Mouse (Mus musculus) regulatory T cell (primary cell): ENCODE data around the gene Hdhd5.

Experiments used
- in situ Hi-C: fragments of 300-600 bp; cut with MboI, MseI; formaldehyde crosslinking; loops from one replicate; pipeline ENCODE4 v1.15.1; 2025; ENCODE audit warnings: high pct_unique_total_duplicates

The Hdhd5 gene

DNA sequence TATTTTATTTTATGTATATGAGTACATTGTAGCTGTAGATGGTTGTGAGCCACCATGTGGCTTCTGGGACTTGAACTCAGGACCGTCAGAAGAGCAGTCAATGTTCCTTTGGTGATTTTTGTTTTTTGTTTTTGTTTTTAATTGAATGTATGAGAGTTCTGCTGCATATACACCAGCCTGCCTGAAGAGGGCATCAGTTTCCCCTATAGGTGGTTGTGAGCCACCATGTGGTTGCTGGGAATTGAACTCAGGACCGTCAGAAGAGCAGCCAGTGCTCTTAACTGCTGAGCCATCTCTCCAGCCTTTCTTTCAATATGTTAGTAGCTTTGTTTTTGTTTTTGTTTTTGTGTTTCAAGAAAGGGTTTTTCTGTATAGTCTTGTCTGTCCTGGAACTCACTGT lies 5.2 kb upstream of the Hdhd5 start:
- in situ Hi-C loops, result no loop called here

DNA sequence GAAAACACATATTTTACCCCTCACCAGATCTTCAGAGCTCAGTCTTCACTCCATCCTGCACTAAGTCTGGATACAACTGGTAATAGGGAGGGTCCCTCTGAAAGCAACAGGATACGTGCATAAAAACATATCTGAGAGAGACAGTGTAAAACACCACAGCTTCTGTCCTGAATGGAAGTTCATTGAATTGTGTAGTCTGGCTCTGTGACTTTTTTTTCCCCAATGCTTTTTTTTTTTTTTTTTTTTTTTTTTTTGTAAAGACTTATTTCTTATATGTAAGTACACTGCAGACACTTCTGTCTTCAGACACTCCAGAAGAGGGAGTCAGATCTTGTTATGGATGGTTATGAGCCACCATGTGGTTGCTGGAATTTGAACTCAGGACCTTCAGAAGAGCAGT lies 1.5 kb upstream of the Hdhd5 start:
- in situ Hi-C loops, result loop anchor here (5.0 kb wide), 1 partner anchor 40 kb away; the partner anchor contains the start of gene Tmem121b

DNA sequence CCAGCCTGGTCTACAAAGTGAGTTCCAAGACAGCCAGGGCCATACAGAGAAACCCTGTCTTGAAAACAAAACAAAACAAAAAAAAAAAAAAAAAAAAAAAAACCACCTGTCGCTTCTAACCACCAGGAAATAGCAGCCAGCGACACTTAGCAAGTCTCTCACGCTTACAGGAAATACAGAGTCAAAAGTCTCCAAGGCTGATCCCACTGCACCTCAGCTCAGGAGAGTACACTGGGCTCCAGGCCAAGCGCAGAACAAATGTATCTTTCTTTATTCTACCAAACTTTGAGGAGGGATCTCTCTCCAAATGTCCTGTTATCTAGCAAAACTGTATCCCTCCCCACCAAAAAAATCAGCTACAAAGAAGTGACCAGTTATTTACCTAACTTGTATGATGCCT lies 2.0 kb downstream of the Hdhd5 start:
- in situ Hi-C loops, result no loop called here

- in situ Hi-C loops, result no loop called here
Observed at GRCm38 (mm10) chr6:120524796-120525195, 6.3 kb downstream of the Hdhd5 start.

GRCm38 (mm10) chr6:120519647-120520046 lies 11.5 kb downstream of the Hdhd5 start:
- in situ Hi-C loops, result no loop called here

- in situ Hi-C loops, result no loop called here
Observed at GRCm38 (mm10) chr6:120517311-120517710, 13.8 kb downstream of the Hdhd5 start.

GRCm38 (mm10) chr6:120516879-120517278 lies 14.2 kb downstream of the Hdhd5 start:
- in situ Hi-C loops, result no loop called here

DNA sequence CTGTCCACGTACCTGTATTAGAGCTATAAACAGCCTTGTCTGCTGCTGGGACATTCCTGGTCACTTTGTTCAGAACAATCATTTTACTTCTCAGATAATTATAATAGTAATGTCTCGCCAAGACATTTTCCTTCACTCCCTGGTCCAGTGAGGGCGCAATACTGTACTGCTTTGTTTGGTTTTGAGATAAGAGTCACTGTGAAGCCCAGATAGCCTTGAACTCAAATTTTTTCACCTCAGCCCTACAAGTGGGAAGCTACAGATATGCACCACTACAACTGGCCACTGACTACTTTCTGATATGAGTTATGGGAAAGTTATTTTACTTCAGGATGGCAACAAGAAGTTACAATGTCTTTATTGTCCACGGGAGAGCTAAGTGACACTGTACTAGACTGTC lies 14.7 kb downstream of the Hdhd5 start:
- in situ Hi-C loops, result no loop called here

- in situ Hi-C loops, result no loop called here
Observed at GRCm38 (mm10) chr6:120511212-120511611, 19.9 kb downstream of the Hdhd5 start.

- in situ Hi-C loops, result no loop called here
Observed at GRCm38 (mm10) chr6:120510425-120510824, 20.7 kb downstream of the Hdhd5 start.

- in situ Hi-C loops, result no loop called here
Observed at GRCm38 (mm10) chr6:120509975-120510374, 21.1 kb downstream of the Hdhd5 start.

DNA sequence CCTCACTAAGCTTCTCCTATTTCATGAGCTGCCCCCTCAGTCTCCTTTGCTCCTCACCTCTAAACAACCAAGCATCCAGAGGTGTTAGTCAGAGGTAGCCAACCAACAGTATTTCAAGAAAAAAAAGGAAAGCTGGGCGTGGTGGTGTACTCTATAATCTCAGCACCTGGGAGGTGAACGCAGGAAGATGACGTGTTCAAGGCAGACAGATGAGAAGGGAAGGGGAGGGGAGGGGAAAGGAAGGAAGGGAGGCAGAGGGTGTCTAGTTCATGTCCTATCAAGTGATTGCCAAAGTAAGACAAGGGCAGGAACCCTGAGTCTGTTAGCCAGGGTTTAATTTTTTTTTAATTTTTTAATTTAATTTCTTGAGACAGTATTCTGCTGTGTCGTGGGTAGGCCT lies 22.5 kb downstream of the Hdhd5 start:
- in situ Hi-C loops, result no loop called here

GRCm38 (mm10) chr6:120505531-120505930 lies 25.6 kb downstream of the Hdhd5 start:
- in situ Hi-C loops, result no loop called here

DNA sequence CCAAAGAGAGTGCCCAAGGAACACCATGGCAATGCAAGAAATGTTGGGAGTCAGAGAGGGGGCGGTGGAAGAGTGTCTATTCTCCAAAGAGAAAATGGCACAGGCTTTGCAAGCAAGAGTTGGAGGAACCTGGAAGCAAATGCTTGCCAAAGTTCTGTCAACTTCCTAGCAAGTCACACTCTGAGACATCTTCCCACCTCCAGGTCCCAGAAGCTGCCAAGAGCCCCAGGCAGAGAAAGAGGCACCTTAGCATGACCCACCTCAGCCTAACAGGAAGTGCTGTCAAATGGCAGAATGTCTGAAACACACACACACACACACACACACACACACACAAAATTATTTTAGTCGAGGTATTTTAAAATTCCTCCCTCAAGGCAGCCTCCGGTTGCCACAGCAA lies 27.1 kb downstream of the Hdhd5 start:
- in situ Hi-C loops, result no loop called here

GRCm38 (mm10) chr6:120496544-120496943 lies 34.6 kb downstream of the Hdhd5 start:
- in situ Hi-C loops, result no loop called here

- in situ Hi-C loops, result loop anchor here (5.0 kb wide), 1 partner anchor 39 kb away; the partner anchor contains the start of gene Hdhd5
Observed at GRCm38 (mm10) chr6:120493374-120494181, 37.5 kb downstream of the Hdhd5 start, which contains the start of gene Tmem121b. TSS of gene Tmem121b (minus strand) at chr6:120493807.

GRCm38 (mm10) chr6:120492499-120493373 lies 38.4 kb downstream of the Hdhd5 start:
- in situ Hi-C loops, result loop anchor here (5.0 kb wide), 1 partner anchor 40 kb away; the partner anchor contains the start of gene Hdhd5

- in situ Hi-C loops, result loop anchor here (5.0 kb wide), 1 partner anchor 40 kb away; the partner anchor contains the start of gene Hdhd5
Observed at GRCm38 (mm10) chr6:120491862-120492498, 39.1 kb downstream of the Hdhd5 start.

- in situ Hi-C loops, result loop anchor here (5.0 kb wide), 1 partner anchor 41 kb away; the partner anchor contains the start of gene Hdhd5
Observed at GRCm38 (mm10) chr6:120491064-120491463, 40.1 kb downstream of the Hdhd5 start.

DNA sequence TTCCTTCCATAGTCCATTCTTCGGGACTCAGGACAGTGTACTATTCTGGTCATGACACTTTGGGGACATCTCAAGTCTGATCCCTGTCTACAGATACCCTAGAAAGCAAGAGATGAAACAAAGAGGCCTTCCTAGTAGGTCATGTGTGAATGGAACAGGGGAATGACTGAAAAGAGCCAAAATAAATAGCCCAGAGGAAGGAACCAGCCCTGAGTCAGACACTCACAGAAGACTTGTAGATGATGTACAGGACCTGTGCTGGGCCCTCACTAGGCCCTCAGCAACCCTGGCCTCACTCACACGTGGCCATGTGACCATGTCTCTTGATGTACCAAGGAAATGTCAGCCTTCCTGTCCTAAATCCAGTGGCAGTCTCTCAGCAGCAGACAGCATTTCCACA lies 41.7 kb downstream of the Hdhd5 start:
- in situ Hi-C loops, result loop anchor here (10.0 kb wide), 1 partner anchor 1125 kb away; no protein-coding TSS in a partner anchor

DNA sequence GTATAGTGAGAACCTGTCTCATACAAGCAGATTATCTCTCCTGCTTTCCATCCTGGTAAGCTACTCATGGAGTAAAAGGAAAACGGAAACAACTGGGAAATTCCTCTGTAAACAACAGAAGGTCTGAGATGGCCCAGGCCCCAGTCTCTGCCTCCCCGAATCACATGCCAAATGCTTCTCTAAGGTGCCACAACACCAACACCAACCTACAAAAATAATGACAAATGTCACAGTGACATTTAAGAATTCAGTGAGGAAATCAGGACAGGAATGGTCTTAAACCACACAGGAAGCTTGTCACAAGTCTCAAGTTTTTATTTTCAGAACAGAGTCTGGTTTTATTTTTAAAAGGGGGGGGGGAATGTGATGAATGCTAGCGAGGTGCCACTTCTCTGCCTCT lies 42.5 kb downstream of the Hdhd5 start:
- in situ Hi-C loops, result loop anchor here (10.0 kb wide), 1 partner anchor 1124 kb away; no protein-coding TSS in a partner anchor
